Mouse (Mus musculus) hindbrain, embryonic 16.5 days (tissue): ENCODE results near the gene Pcdh15. TPM values are rescaled to one million over a fixed set of nuclear protein-coding genes. Genes with fewer than 3 reads are reported as not detected.

ENCODE experiments used
- ATAC-seq: fragments of 200-750 bp; cut with Nextera tagmentation; 2 replicates; pipeline ENCODE4 v1.8.0; 2017; ENCODE audit warnings: moderate TSS enrichment, moderate library complexity
- H3K27ac ChIP-seq: fragments of 300-500 bp; sonication (generic); 2 replicates; pipeline ENCODE4 v1.5.1; 2014; ENCODE audit warnings: low read depth, mild to moderate bottlenecking, control low read depth, low read length, moderate library complexity
- H3K27me3 ChIP-seq: fragments of 300-500 bp; sonication (generic); replicated peaks from 2 replicates; pipeline ENCODE4 v1.6.1; 2014; ENCODE audit warnings: low read length; ENCODE audit not compliant: control insufficient read depth, insufficient read depth
- H3K36me3 ChIP-seq: fragments of 300-500 bp; sonication (generic); 2 replicates; pipeline ENCODE4 v1.6.1; 2014; ENCODE audit warnings: mild to moderate bottlenecking, low read length, moderate library complexity, mixed read lengths; ENCODE audit not compliant: control insufficient read depth, insufficient read depth
- H3K4me1 ChIP-seq: fragments of 300-500 bp; sonication (generic); 2 replicates; pipeline ENCODE4 v1.6.1; 2014; ENCODE audit warnings: low read depth, low read length; ENCODE audit not compliant: control insufficient read depth, insufficient read depth
- H3K4me2 ChIP-seq: fragments of 300-500 bp; sonication (generic); 2 replicates; pipeline ENCODE4 v1.6.1; 2014; ENCODE audit warnings: mild to moderate bottlenecking, low read length, control low read depth, moderate library complexity
- H3K4me3 ChIP-seq: fragments of 300-500 bp; sonication (generic); 2 replicates; pipeline ENCODE4 v1.5.1; 2014; ENCODE audit warnings: mild to moderate bottlenecking, low read length, control low read depth, moderate library complexity
- H3K9ac ChIP-seq: fragments of 300-500 bp; sonication (generic); 2 replicates; pipeline ENCODE4 v1.6.1; 2014; ENCODE audit warnings: low read depth, mild to moderate bottlenecking, control low read depth, low read length, moderate library complexity
- H3K9me3 ChIP-seq: fragments of 300-500 bp; sonication (generic); 2 replicates; pipeline ENCODE4 v1.6.1; 2014; ENCODE audit warnings: mild to moderate bottlenecking, low read length, moderate library complexity; ENCODE audit not compliant: control insufficient read depth
- WGBS: fragments of 180-500 bp; shearing (Covaris S2); extraction: QIAGEN DNeasy Blood & Tissue Kit; methylation state at CpG from one replicate; pipeline ENCODE4 v1.1.7; 2014; 5-methylcytosine and 5-hydroxymethylcytosine counted together
- polyA plus RNA-seq: library from polyadenylated mRNA; unstranded; fragments of >200 nt; fragmentation: Nextera tagmentation; extraction: Ambion mirVana; gene quantifications from 2 replicates; pipeline ENCODE4 v1.2.1, GENCODE M21; 2015

Gene Pcdh15
- polyA plus RNA-seq, 1 experiment from 2014 or later: 14.3 TPM

- no peak overlapping the region for H3K4me2 ChIP-seq
- ATAC-seq: no peak
- no peak overlapping the region for H3K9ac ChIP-seq
- WGBS: 71% methylated on average over 5 of the region's 5 CpGs
- H3K4me1 ChIP-seq: no peaks in the 10 kb centered on the region
- H3K4me3 ChIP-seq: no peak overlapping the region
- H3K36me3 ChIP-seq: no peaks in the 10 kb centered on the region
- no peaks in the 10 kb centered on the region for H3K27me3 ChIP-seq
- H3K9me3 ChIP-seq: no peaks in the 10 kb centered on the region
- H3K27ac ChIP-seq: no peak overlapping the region
Observed at GRCm38 (mm10) chr10:73700519-73701286, 601.6 kb downstream of the Pcdh15 start.

GRCm38 (mm10) chr10:73725566-73726240 lies 626.6 kb downstream of the Pcdh15 start:
- H3K4me1 ChIP-seq: no peaks in the 10 kb centered on the region
- H3K4me2 ChIP-seq: no peak overlapping the region
- H3K4me3 ChIP-seq: no peak overlapping the region
- H3K27ac ChIP-seq: no peak overlapping the region
- no peaks in the 10 kb centered on the region for H3K9me3 ChIP-seq
- ATAC-seq: no peak
- no peaks in the 10 kb centered on the region for H3K36me3 ChIP-seq
- 83% methylated on average over 7 of the region's 7 CpGs for WGBS
- H3K9ac ChIP-seq: no peak overlapping the region
- no peaks in the 10 kb centered on the region for H3K27me3 ChIP-seq

DNA sequence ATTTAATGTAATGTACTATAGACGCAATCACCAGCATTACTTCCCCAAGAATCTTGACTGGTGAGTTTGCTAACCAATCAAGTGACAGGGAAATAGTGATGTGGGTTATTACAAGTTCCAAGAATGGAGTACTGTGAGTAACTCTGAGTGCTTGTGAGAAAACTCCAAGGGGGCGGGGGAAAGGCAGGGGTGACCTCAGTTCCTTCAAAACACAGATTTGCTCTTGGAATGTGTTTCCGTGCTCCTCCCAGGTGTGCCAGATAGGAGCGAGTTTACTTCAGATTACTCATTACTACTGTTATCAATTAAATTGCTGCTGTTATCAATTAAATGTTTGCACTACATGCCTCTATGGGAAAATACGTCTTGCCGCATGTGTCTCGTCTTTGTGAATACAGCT lies 634.1 kb downstream of the Pcdh15 start:
- Histone ChIP-seq H3K27ac (no peak overlapping the region), H3K4me2 (no peak overlapping the region), H3K27me3 (no peaks in the 10 kb centered on the region), H3K9me3 (no peaks in the 10 kb centered on the region), H3K4me3 (no peak overlapping the region), H3K4me1 (no peaks in the 10 kb centered on the region), H3K36me3 (no peaks in the 10 kb centered on the region), H3K9ac (no peak overlapping the region)
- 88% methylated on average over 7 of the region's 7 CpGs for WGBS
- no peak for ATAC-seq

GRCm38 (mm10) chr10:73749021-73749420 lies 649.9 kb downstream of the Pcdh15 start:
- Histone ChIP-seq H3K9me3 (no peaks in the 10 kb centered on the region), H3K4me2 (no peak overlapping the region), H3K9ac (no peak overlapping the region), H3K4me1 (no peaks in the 10 kb centered on the region; the same call in 1 of the 2 replicates), H3K4me3 (no peak overlapping the region), H3K27ac (no peak overlapping the region), H3K27me3 (no peaks in the 10 kb centered on the region), H3K36me3 (no peaks in the 10 kb centered on the region)
- no peak for ATAC-seq
- 40% methylated on average over 2 of the region's 2 CpGs for WGBS

DNA sequence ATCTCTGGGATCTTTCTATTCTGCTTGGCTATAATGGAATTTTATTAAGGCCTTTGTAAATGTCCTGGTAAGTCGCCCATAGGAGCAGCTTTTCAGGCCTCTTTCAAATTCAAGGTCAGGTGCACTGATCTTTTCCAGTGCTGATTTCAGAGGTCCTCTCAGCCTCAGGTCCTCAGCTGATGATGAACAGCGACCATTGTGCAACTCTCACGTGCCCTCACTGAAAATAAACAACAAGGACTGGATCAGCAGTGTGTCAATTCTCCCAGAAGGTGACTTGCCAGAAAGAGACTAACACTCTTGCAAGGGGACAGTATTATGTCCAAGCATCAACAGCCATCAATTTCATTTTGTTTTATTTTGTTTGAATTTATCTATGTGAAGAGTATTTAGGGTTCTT lies 654.7 kb downstream of the Pcdh15 start:
- no peak overlapping the region for H3K9ac ChIP-seq
- ATAC-seq: no peak
- no peaks in the 10 kb centered on the region; the same call in 1 of the 2 replicates for H3K4me1 ChIP-seq
- no peak overlapping the region for H3K4me3 ChIP-seq
- 53% methylated on average over 3 of the region's 3 CpGs for WGBS
- H3K36me3 ChIP-seq: no peaks in the 10 kb centered on the region
- H3K27ac ChIP-seq: no peak overlapping the region
- no peak overlapping the region for H3K4me2 ChIP-seq
- no peaks in the 10 kb centered on the region for H3K9me3 ChIP-seq
- no peaks in the 10 kb centered on the region for H3K27me3 ChIP-seq

DNA sequence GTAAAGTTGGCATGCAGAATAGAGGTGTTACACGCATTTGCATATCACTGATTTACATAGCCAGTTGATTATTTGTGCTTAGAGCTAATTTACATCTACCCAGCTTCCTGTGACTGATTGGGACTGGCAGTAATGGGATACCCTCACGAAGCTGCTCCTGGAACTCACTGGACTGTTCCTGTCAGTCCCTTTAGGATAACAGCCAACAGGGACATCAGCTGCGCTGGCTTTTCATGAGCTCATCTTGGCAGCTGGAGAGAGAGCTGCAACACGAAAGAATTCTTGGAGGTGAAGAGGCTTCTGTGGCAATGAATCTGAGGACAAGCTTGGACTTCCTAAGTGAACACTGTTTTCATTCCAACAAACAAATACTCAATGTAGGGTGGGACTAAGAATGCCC lies 683.8 kb downstream of the Pcdh15 start:
- no peak overlapping the region for H3K4me2 ChIP-seq
- no peak overlapping the region for H3K9ac ChIP-seq
- H3K4me1 ChIP-seq: no peaks in the 10 kb centered on the region
- H3K27ac ChIP-seq: no peak overlapping the region
- 39% methylated on average over 4 of the region's 4 CpGs for WGBS
- ATAC-seq: no peak
- no peaks in the 10 kb centered on the region for H3K27me3 ChIP-seq
- H3K36me3 ChIP-seq: no peaks in the 10 kb centered on the region
- no peak overlapping the region for H3K4me3 ChIP-seq
- H3K9me3 ChIP-seq: no peaks in the 10 kb centered on the region

GRCm38 (mm10) chr10:73788163-73788562 lies 689.0 kb downstream of the Pcdh15 start:
- Histone ChIP-seq H3K9me3 (no peaks in the 10 kb centered on the region), H3K4me3 (no peak overlapping the region), H3K9ac (no peak overlapping the region), H3K36me3 (no peaks in the 10 kb centered on the region), H3K4me1 (no peaks in the 10 kb centered on the region), H3K4me2 (no peak overlapping the region), H3K27me3 (no peaks in the 10 kb centered on the region), H3K27ac (no peak overlapping the region)
- ATAC-seq: no peak
- 45% methylated on average over 3 of the region's 3 CpGs for WGBS

DNA sequence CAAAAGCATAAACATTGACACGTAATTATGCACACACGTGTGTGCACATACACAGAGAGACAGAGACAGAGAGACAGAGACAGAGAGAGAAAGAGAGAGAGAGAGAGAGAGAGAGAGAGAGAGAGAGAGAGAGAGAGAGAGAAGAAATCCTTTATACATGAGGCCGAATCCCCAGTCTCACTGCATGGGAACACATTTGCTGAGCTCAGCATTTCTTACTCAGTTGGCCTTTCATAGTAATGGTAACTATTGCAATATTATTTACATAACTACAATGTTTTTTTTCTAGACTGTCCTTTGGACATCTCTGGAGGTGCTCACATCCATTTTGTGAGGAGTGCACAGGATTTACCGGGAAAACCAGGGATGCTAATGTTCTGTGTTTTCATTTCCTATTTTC lies 705.9 kb downstream of the Pcdh15 start:
- Histone ChIP-seq H3K4me3 (no peak overlapping the region), H3K36me3 (no peaks in the 10 kb centered on the region), H3K4me2 (no peak overlapping the region), H3K9ac (no peak overlapping the region), H3K27me3 (no peaks in the 10 kb centered on the region), H3K27ac (no peak overlapping the region), H3K4me1 (no peaks in the 10 kb centered on the region), H3K9me3 (no peaks in the 10 kb centered on the region)
- WGBS: 91% methylated on average over 4 of the region's 4 CpGs
- no peak for ATAC-seq

DNA sequence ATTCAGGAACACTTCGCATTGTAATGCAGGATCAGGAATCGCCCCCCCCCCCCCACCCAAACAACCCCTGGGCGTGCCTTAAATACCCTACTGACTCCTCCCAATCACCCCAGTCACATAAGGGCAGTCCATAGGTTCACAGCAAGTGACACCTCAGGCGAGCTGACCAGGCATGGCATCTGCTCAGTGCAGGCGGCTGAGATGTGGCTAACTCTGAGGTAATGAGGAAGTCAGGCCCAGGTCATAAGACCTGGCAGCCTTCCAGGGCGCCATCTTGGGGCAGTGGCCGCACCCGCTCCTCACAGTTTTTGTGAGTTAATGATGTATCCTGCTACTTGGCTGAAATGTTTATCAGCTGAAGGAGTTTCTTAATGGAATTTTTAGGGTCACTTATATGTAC lies 713.2 kb downstream of the Pcdh15 start:
- H3K4me3 ChIP-seq: no peak overlapping the region
- H3K4me2 ChIP-seq: no peak overlapping the region
- no peaks in the 10 kb centered on the region for H3K36me3 ChIP-seq
- H3K9me3 ChIP-seq: no peaks in the 10 kb centered on the region
- ATAC-seq: no peak
- no peak overlapping the region for H3K27ac ChIP-seq
- H3K4me1 ChIP-seq: no peaks in the 10 kb centered on the region
- WGBS: 78% methylated on average over 8 of the region's 8 CpGs
- H3K27me3 ChIP-seq: no peaks in the 10 kb centered on the region
- H3K9ac ChIP-seq: no peak overlapping the region
